Mouse (Mus musculus) embryo, embryonic 11 days (tissue): ENCODE data around the gene Cnga4.
"Not testable (repeated sequence)": the region's sequence is repeated elsewhere in the genome, so short reads cannot be mapped to it uniquely, and the experiment has no call there.

Experiments
- DNase-seq: peaks from one replicate; pipeline ENCODE4 v3.0.0-alpha.2; 2015

The Cnga4 gene

GRCm38 (mm10) chr7:105416529-105416928 lies 12.2 kb downstream of the Cnga4 start:
- DNase-seq, result no peak

GRCm38 (mm10) chr7:105418106-105418505 lies 13.7 kb downstream of the Cnga4 start:
- no peak for DNase-seq

GRCm38 (mm10) chr7:105420903-105421302 lies 16.5 kb downstream of the Cnga4 start:
- DNase-seq, result no peak

- no peak for DNase-seq
Measured at GRCm38 (mm10) chr7:105424368-105424767, 20.0 kb downstream of the Cnga4 start.

- peak; percentile 58 for DNase-seq
Measured at GRCm38 (mm10) chr7:105425424-105426043, 21.2 kb downstream of the Cnga4 start, which contains the start of gene Cckbr. Gene Cckbr, plus strand, starts transcription at chr7:105425731.

GRCm38 (mm10) chr7:105426051-105426450 lies 21.7 kb downstream of the Cnga4 start:
- DNase-seq, result peak; percentile 5

- DNase-seq, result no peak
Measured at GRCm38 (mm10) chr7:105432058-105432457, 27.7 kb downstream of the Cnga4 start.

- DNase-seq, result no peak
Measured at GRCm38 (mm10) chr7:105433859-105434258, 29.5 kb downstream of the Cnga4 start.

GRCm38 (mm10) chr7:105434798-105435197 lies 30.4 kb downstream of the Cnga4 start:
- no peak for DNase-seq

GRCm38 (mm10) chr7:105437979-105438772 lies 33.8 kb downstream of the Cnga4 start:
- DNase-seq, result no peak

GRCm38 (mm10) chr7:105441426-105441825 lies 37.1 kb downstream of the Cnga4 start:
- no peak for DNase-seq

- DNase-seq, result no peak
Measured at GRCm38 (mm10) chr7:105445076-105445475, 40.7 kb downstream of the Cnga4 start.

GRCm38 (mm10) chr7:105453345-105453744 lies 49.0 kb downstream of the Cnga4 start:
- DNase-seq, result not testable (repeated sequence)
